In the genomic region with DNA sequence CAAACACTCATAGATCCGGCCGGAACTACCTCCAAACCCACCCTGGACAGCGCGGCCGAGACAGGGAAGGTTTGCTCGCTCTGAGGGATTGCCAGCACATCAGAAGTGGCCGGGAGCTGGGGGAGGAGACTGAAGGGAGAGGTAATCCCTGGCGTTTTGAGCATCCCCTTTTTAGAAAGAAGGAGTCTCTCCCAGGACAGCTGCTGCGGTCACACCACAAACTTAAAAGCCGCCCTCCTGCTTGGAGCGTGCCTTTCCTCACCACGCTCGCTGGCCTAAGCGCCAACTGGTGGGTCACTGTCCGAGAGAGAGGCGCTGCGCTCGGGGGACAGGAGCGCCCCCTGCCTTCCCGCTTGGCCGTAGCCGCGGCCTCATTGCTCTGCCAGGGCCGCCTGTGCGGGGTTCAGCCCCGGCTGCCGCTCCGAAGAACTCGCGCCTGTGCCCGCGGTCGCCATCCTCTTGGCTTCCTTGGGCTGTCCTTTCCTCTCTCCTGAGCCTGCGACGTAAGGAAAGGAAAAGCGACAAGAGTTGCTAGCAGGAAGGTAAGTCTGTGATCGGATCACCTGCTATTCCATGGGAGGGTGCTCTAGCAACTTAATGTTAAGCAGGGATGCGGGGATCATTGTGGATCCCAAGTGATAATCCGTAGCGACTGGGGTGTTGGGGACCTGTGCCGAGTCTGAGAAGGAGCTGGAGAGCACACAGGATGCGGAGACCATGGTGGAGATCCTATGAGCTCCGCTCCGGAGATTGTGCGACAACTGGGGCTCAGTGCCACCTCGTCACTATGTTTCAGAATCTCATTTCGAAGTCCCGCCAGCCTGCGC, we compare ENCODE assay signal across 8 mouse cellular contexts. TPM values are rescaled to one million over a fixed set of nuclear protein-coding genes. Genes with fewer than 3 reads are reported as not detected.
DNase-seq lines count a peak whose midpoint lies in the region; ATAC-seq and TF ChIP-seq lines count a peak whose summit lies in the region.

Gene Sema3d (plus strand): TSS at position 253 of the 827 bp plus-strand sequence.

- TF ChIP-seq EP300 in heart, postnatal 0 days (IDR thresholded peaks at IDR 0.05; ENCODE audit: low read depth) = no peak

- no peak within 1 kb of the TSS for H3K4me3 ChIP-seq in thymus, adult 2 months (ENCODE audit: control insufficient read depth, insufficient read depth, low read length)
- H3K4me3 ChIP-seq in forebrain, embryonic 14.5 days (ENCODE audit: low read depth, low read length) = peak within 1 kb of the TSS; percentile 48
- peak within 1 kb of the TSS; percentile 75 for H3K4me3 ChIP-seq in heart, postnatal 0 days (ENCODE audit: low read depth, low read length)
- H3K4me3 ChIP-seq in liver, embryonic 11.5 days (ENCODE audit: low read depth, low read length) = peak within 1 kb of the TSS; percentile 54
- peak within 1 kb of the TSS; percentile 68 for H3K4me3 ChIP-seq in myocyte
- peak within 1 kb of the TSS; percentile 56 for H3K4me3 ChIP-seq in testis, adult 2 months (ENCODE audit: control insufficient read depth, low read depth, low read length)

- H3K27ac ChIP-seq in thymus, adult 2 months (ENCODE audit: control insufficient read depth, insufficient read depth, low read length) = no peak within 1 kb of the TSS
- no peak within 1 kb of the TSS for H3K27ac ChIP-seq in forebrain, embryonic 14.5 days (ENCODE audit: low read depth, low read length)
- peak within 1 kb of the TSS; percentile 20 for H3K27ac ChIP-seq in heart, postnatal 0 days (ENCODE audit: low read depth)
- no peak within 1 kb of the TSS for H3K27ac ChIP-seq in liver, embryonic 11.5 days (ENCODE audit: low read depth, low read length)
- no peak within 1 kb of the TSS for H3K27ac ChIP-seq in testis, adult 2 months (ENCODE audit: control insufficient read depth, insufficient read depth, low read depth, low read length)

- peak within 1 kb of the TSS; percentile 57 for H3K9ac ChIP-seq in forebrain, embryonic 14.5 days (ENCODE audit: low read length)
- peak within 1 kb of the TSS; percentile 62 for H3K9ac ChIP-seq in heart, postnatal 0 days (replicated peaks; ENCODE audit: low read depth, low read length)
- 0 out of 2 replicates have a peak within 1 kb of the TSS, but pooled peaks have one; percentile 37 for H3K9ac ChIP-seq in liver, embryonic 11.5 days (ENCODE audit: low read depth, low read length)

- 2% methylated on average over 49 of the region's 49 CpGs for WGBS in thymus, adult 2 months
- WGBS in forebrain, embryonic 14.5 days = under 1% methylated on average over 49 of the region's 49 CpGs
- under 1% methylated on average over 49 of the region's 49 CpGs for WGBS in heart, postnatal 0 days
- WGBS in liver, embryonic 11.5 days = 1% methylated on average over 49 of the region's 49 CpGs

- H3K4me1 ChIP-seq in thymus, adult 2 months (replicated peaks; ENCODE audit: control insufficient read depth, insufficient read depth, low read length) = peaks cover 4% of the 10 kb centered on the region; the same call in 1 of the 2 replicates
- peaks cover 3% of the 10 kb centered on the region; the same call in 1 of the 2 replicates for H3K4me1 ChIP-seq in forebrain, embryonic 14.5 days (ENCODE audit: control insufficient read depth, insufficient read depth, low read length)
- H3K4me1 ChIP-seq in heart, postnatal 0 days (ENCODE audit: control insufficient read depth, insufficient read depth) = 0 out of 2 replicates have a peak, but pooled peaks cover 3% of the 10 kb centered on the region
- H3K4me1 ChIP-seq in liver, embryonic 11.5 days (replicated peaks; ENCODE audit: control insufficient read depth, insufficient read depth, low read length) = no peaks in the 10 kb centered on the region
- H3K4me1 ChIP-seq in testis, adult 2 months (ENCODE audit: control insufficient read depth, insufficient read depth, low read length) = peaks cover 7% of the 10 kb centered on the region; the same call in 1 of the 2 replicates

- peak; percentile 6 for DNase-seq in thymus, adult 2 months
- DNase-seq in thymus, adult 18-20 months = no peak
- peak; percentile 71 for DNase-seq in forebrain, embryonic 14.5 days (ENCODE audit: low spot score)
- peak; percentile 63 for DNase-seq in heart, postnatal 0 days (ENCODE audit: low spot score)
- peak; percentile 77 to 80 for DNase-seq in kidney, postnatal 25 days
- peak; percentile 71 for DNase-seq in liver, embryonic 11.5 days (ENCODE audit: low spot score)

- H3K9me3 ChIP-seq in forebrain, embryonic 14.5 days (replicated peaks; ENCODE audit: control insufficient read depth, low read length) = no peaks in the 10 kb centered on the region
- H3K9me3 ChIP-seq in heart, postnatal 0 days (replicated peaks; ENCODE audit: control insufficient read depth, low read length) = no peaks in the 10 kb centered on the region
- no peaks in the 10 kb centered on the region for H3K9me3 ChIP-seq in liver, embryonic 11.5 days (ENCODE audit: control insufficient read depth, low read length)

- peak; percentile 98 for ATAC-seq in forebrain, embryonic 14.5 days
- peak; percentile 91 for ATAC-seq in heart, postnatal 0 days (ENCODE audit: insufficient read depth, low read depth)
- peak; percentile 86 for ATAC-seq in liver, embryonic 11.5 days (replicated peaks; ENCODE audit: low FRiP score)

- H3ac ChIP-seq in myocyte (ENCODE audit: control insufficient read depth, insufficient read length) = peak within 1 kb of the TSS; percentile 7

- no peaks in the 10 kb centered on the region for H3K36me3 ChIP-seq in thymus, adult 2 months (ENCODE audit: control insufficient read depth, insufficient read depth, low read length)
- H3K36me3 ChIP-seq in forebrain, embryonic 14.5 days (ENCODE audit: control insufficient read depth, insufficient read depth, low read length) = no peaks in the 10 kb centered on the region
- H3K36me3 ChIP-seq in heart, postnatal 0 days (replicated peaks; ENCODE audit: control insufficient read depth, insufficient read depth, low read length) = no peaks in the 10 kb centered on the region
- no peaks in the 10 kb centered on the region for H3K36me3 ChIP-seq in liver, embryonic 11.5 days (ENCODE audit: control insufficient read depth, insufficient read depth, low read length)
- H3K36me3 ChIP-seq in myocyte (ENCODE audit: control insufficient read depth, insufficient read depth) = no peaks in the 10 kb centered on the region
- no peaks in the 10 kb centered on the region for H3K36me3 ChIP-seq in testis, adult 2 months (ENCODE audit: control insufficient read depth, insufficient read depth, low read length)

- no peak for TF ChIP-seq POLR2A in thymus, adult 2 months (IDR thresholded peaks at IDR 0.05; ENCODE audit: control insufficient read depth, extremely low read depth, insufficient read depth, low read length, poor library complexity)
- TF ChIP-seq POLR2A in myocyte (IDR thresholded peaks at IDR 0.05; ENCODE audit: insufficient read length, low read depth) = peak; percentile 59
- no peak for TF ChIP-seq POLR2A in testis, adult 2 months (IDR thresholded peaks at IDR 0.05; ENCODE audit: control insufficient read depth, low read depth, low read length)

- peak within 1 kb of the TSS; percentile 83 for H3K4me2 ChIP-seq in forebrain, embryonic 14.5 days (ENCODE audit: low read length)
- H3K4me2 ChIP-seq in heart, postnatal 0 days (ENCODE audit: low read depth, low read length) = peak within 1 kb of the TSS; percentile 96
- peak within 1 kb of the TSS; percentile 75 for H3K4me2 ChIP-seq in liver, embryonic 11.5 days
- peak within 1 kb of the TSS; percentile 89 for H3K4me2 ChIP-seq in myocyte (ENCODE audit: low read depth)

- H3K27me3 ChIP-seq in thymus, adult 2 months (ENCODE audit: control insufficient read depth, insufficient read depth, low read length) = peaks cover 3% of the 10 kb centered on the region
- H3K27me3 ChIP-seq in forebrain, embryonic 14.5 days (replicated peaks; ENCODE audit: control insufficient read depth, insufficient read depth, low read length) = no peaks in the 10 kb centered on the region; the same call in 1 of the 2 replicates
- no peaks in the 10 kb centered on the region for H3K27me3 ChIP-seq in heart, postnatal 0 days (ENCODE audit: control insufficient read depth, insufficient read depth, low read length)
- peaks cover 18% of the 10 kb centered on the region for H3K27me3 ChIP-seq in liver, embryonic 11.5 days (replicated peaks; ENCODE audit: control insufficient read depth, insufficient read depth, low read length)
- H3K27me3 ChIP-seq in myocyte (ENCODE audit: control insufficient read depth, insufficient read depth, insufficient read length) = no peaks in the 10 kb centered on the region
- H3K27me3 ChIP-seq in testis, adult 2 months (ENCODE audit: control insufficient read depth, insufficient read depth, low read length) = peaks cover 2% of the 10 kb centered on the region

- no peaks in the 10 kb centered on the region for H3K79me2 ChIP-seq in myocyte (ENCODE audit: control insufficient read depth, insufficient read depth)

- TF ChIP-seq CTCF in thymus, adult 2 months (IDR thresholded peaks at IDR 0.05; ENCODE audit: borderline replicate concordance, control insufficient read depth, extremely low read depth, insufficient read depth, low read length, poor library complexity) = 0 out of 2 replicates have a peak, but pooled peaks have one; percentile 8
- peak; percentile 83 for TF ChIP-seq CTCF in heart, postnatal 0 days (IDR thresholded peaks at IDR 0.05; ENCODE audit: low read depth)
- peak; percentile 40; the same call in 1 of the 2 replicates for TF ChIP-seq CTCF in testis, adult 2 months (IDR thresholded peaks at IDR 0.05; ENCODE audit: control insufficient read depth, insufficient read depth, insufficient replicate concordance, low read depth, low read length)

TF ChIP-seq in myocyte, 11 proteins besides CTCF, POLR2A, EP300 and RAD21 (continues in another document):
- TF ChIP-seq MAX (IDR thresholded peaks at IDR 0.05; ENCODE audit: low read depth) (no peak), TCF12 (IDR thresholded peaks at IDR 0.05; ENCODE audit: insufficient read depth, poor library complexity, severe bottlenecking) (peak; percentile 80), SRF (IDR thresholded peaks at IDR 0.05; ENCODE audit: control insufficient read depth, insufficient read length, low read depth) (no peak), MYOG (IDR thresholded peaks at IDR 0.05; ENCODE audit: control insufficient read depth in 1 of 3, insufficient read depth in 1 of 3, insufficient read length in 2 of 3, low read depth in 2 of 3) (peak; percentile 86 to 97 (median 96)), E2F4 (IDR thresholded peaks at IDR 0.05; ENCODE audit: insufficient read depth) (peak; percentile 19), TCF3 (IDR thresholded peaks at IDR 0.05; ENCODE audit: insufficient read length, low read depth) (peak; percentile 44), REST (IDR thresholded peaks at IDR 0.05; ENCODE audit: insufficient read depth, insufficient read length) (no peak)

RNA-seq across cellular contexts. Expression of gene Sema3d, which starts in this region (rescaled TPM):
- 0.15 and 0.40 TPM in 2 replicates for polyA plus RNA-seq in thymus, adult 2 months (2012; rRNA removed)
- 1.3 and 2.0 TPM in 2 replicates for polyA plus RNA-seq in forebrain, embryonic 14.5 days (2014; fragmentation: Nextera tagmentation; extraction: Ambion mirVana)
- total RNA-seq in heart, postnatal 0 days (2014; rRNA removed; ENCODE audit: low replicate concordance) = 4.7 and 8.5 TPM in 2 replicates
- polyA plus RNA-seq in heart, postnatal 0 days (2015; fragmentation: Nextera tagmentation; extraction: Ambion mirVana) = 3.8 and 4.8 TPM in 2 replicates
- polyA plus RNA-seq in liver, embryonic 11.5 days (2014; fragmentation: Nextera tagmentation; extraction: Ambion mirVana) = 5.0 and 5.3 TPM in 2 replicates
- 10.2 TPM for polyA plus RNA-seq in myocyte (2012; fragmentation: generic; extraction: Trizol)
- 0.05 and 0.16 TPM in 2 replicates for polyA plus RNA-seq in testis, adult 2 months (2012; rRNA removed)

Comparison
In these comparisons a context has a peak if more than half of its experiments do, and no peak if none do; other contexts are left out.
1. Peak in DNase-seq in thymus, adult 2 months; RNA of the gene not detected or under 1 TPM.
2. DNase-seq: peak in forebrain, embryonic 14.5 days (single experiment), heart, postnatal 0 days (single experiment), kidney, postnatal 25 days (2 of 2) and liver, embryonic 11.5 days (single experiment); none in thymus, adult 18-20 months (0 of 2).
3. CTCF ChIP-seq: peak in every context shown above with its lines; median percentile 83 in heart, postnatal 0 days; 40 in testis, adult 2 months; 8 in thymus, adult 2 months.
4. Peak in every context shown above with its lines, with median percentiles within 50 percentile points of each other: ATAC-seq, H3K4me2 ChIP-seq and H3K9ac ChIP-seq.